Mouse (Mus musculus) cerebellum, adult 9-11 months (tissue): ENCODE results near the gene Prss34.

ENCODE experiments used
- DNase-seq: peaks from one replicate; pipeline ENCODE4 v3.0.0; 2022

Gene Prss34

GRCm38 (mm10) chr17:25298094-25298493 lies at the start of gene Prss34:
Gene Prss34 (plus strand): TSS chr17:25298394.
- no peak for DNase-seq

DNA sequence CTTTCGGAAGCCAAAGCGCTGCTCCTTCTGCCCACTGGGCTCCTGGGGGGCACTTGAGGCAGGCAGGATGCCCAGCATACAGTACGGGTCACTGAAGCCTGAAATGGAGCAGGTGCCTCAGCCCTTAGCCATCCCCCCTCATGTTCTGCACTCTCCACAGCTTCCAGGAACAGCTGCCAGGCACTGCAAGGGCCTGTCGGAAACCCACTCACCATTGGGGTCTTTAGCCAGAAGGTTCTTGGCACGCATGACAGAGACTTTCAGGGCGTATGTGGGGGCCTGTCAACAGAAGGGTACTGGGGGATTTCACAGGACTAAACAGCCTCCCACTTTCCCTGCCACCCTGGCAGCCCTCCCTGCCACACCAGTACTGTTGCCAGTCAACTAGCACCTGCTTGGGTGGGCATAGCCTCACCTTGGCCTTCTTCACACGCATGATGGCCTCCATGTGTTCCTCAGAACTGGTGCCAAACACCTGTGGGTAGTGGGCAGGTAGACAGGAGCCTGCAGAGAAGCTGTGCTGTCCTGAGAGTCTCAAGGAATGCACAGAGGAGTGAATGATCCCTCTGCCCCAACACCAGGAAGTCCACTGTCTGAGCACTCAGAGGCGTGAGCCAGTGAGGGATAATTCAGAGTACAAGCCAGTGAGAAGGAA lies 47.9 kb upstream of the Prss34 start:
- DNase-seq, result no peak

GRCm38 (mm10) chr17:25252643-25253042 lies 45.6 kb upstream of the Prss34 start:
- no peak for DNase-seq

GRCm38 (mm10) chr17:25253760-25254159 lies 44.4 kb upstream of the Prss34 start:
- DNase-seq, result no peak

DNA sequence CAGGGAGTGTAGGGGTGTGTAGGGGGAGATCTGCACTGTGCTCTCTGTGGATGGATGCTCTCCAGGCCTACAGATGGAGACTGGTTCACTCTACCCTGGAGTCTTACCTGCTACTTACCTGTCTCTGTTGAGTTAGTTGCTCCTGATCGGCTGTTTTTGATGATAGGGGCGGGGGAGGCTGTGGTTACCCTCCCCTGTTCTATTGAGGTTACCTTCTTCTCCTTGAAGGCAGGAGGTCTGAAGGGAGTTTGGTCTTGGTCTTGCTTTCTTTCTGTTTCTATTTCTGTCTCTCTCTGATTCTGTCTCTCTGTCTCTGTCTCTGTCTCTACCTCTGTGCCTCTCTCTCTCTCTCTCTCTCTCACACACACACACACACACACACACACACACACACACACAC lies 43.1 kb upstream of the Prss34 start:
- no peak for DNase-seq

DNA sequence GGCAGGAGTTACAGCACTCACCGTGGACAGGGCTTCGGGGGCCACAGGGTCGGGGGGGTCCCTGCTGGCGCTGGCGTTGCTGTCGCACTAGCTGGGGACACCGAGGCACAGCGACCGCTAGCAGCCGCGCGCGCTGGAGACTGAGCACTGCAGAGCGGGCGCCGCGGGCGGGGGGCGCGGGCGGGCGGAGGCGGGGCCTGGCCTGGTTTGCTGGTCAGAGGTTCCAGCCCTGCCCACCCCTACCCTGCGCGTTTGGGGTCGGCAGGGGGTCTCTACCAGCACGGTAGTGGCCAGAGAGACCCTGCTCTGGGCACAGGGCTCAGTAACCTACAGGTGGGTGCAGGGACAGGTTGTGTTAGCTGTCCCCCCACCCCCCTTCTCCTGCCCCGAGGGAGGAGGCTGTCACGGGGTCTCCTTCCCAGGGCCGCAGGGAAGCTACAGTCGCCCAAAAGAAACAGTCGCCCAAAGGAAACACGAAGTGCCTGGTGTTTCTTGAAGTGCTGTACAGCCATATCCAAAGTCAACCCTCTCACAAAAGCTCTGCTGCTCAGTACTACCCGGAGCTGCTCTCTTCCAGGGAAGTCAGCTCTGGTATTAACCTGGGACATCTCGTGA lies 41.9 kb upstream of the Prss34 start, which contains the start of gene Baiap3:
TSS of gene Baiap3 (minus strand) at position 225 of the 615 bp plus-strand sequence.
- DNase-seq, result no peak

- DNase-seq, result no peak
These were observed 40.4 kb upstream of the Prss34 start for GRCm38 (mm10) chr17:25257804-25258261.

GRCm38 (mm10) chr17:25264453-25264852 lies 33.7 kb upstream of the Prss34 start:
- DNase-seq, result peak; percentile 32

DNA sequence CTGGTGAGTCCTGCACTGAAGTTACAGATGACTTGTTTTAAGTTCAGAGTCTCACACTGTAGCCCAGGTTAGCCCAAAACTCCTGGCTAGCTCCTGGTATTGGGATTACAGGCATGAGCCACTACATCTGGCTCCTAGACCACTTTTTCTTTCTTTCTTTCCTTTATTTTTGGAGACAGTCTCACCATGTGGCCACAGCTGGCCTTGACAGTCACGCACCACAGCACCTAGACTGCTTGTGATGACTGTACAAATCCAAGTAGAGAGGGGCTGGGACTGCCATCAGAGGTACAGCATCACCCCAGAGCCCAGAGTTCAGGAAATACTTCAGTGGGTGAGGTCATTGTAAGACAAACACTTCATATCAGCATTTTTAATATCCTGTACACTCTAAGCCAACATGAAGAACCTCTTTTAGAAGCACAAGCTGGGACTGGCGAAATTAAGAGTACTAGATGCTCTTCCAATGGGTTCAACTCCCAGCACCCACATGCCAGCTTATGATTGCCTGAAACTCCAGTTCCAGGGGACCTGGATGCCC lies 27.3 kb upstream of the Prss34 start:
- no peak for DNase-seq

DNA sequence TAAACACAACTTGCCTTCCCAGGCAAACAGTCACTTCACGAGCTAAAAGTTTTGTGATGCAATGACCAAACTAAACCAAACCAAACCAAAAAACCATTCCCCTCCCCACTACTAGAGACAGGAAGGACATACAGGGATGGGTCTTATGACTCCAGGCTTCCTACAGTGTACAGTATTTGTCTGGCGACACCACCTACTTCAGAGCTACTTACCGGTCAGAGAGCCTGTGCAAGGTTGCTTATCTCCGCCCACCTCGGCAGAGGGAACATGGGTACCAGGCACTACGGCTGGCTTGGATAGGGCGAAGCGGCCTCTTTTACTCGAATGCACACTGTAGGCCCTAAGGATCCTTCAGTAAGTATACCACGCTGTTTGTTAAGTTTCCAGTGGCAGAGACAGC lies 25.9 kb upstream of the Prss34 start:
- DNase-seq, result no peak

- peak; percentile 92 for DNase-seq
These were observed 25.1 kb upstream of the Prss34 start for GRCm38 (mm10) chr17:25272951-25273705.

GRCm38 (mm10) chr17:25273706-25274501 lies 24.3 kb upstream of the Prss34 start:
- DNase-seq, result peak; percentile 95

DNA sequence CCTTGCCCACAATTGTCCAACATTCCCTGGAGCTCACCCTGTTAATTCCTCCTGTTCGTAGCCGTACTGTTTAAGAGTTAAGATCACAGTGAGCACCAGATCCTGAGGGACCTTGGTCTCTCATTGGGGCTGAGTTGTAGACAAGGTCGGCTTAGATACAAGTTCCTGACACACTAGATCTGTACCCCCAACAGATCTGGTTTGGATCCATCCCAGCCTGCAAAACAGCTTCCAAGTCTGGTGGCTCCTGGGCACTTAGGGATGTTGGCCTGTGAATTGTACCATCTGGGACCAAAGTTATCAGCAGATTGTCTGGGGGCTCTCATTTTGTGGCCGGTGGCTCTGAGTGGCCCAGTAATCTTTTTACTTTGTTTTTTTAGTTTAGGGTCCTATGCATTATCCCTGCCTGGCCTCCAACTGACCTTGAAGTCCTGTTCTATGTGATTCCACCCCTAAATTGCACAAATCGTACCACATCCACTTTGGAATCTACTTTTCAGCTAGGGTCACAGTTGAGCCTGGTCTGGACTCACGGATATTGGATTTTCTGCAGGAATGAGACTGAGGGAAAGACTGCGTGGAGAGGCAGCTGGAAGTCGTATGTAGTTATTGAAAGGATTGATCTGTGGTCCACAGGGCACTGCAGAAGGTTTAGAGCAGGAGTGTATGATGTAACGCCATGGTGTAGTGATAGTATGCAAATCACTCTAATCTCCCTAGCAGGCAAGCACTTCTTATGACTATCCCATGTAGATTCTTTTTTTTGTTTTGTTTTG lies 23.4 kb upstream of the Prss34 start, which contains the start of gene Ube2i:
TSS of gene Ube2i (minus strand) at position 52 of the 776 bp plus-strand sequence.
- no peak for DNase-seq

DNA sequence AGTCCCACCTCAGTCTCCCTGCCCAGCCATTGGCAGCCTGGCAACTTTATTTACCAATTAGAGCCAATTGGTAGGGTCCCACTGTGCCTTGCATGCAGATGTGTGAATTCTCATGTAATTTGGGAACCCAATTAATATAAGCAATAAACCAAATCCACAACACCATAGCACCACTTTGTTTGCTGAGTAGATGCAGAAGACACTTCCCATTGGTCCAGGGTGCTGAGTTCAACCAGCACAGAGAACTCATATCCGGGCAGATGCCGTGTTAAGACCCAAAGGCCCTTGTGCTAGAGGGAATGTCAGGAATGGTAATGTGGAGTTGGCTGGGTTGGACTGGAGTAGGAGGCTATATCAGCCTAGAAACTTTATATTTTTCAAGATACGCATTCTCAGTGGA lies 22.4 kb upstream of the Prss34 start:
- no peak for DNase-seq

- no peak for DNase-seq
These were observed 16.1 kb upstream of the Prss34 start for GRCm38 (mm10) chr17:25282133-25282532.

DNA sequence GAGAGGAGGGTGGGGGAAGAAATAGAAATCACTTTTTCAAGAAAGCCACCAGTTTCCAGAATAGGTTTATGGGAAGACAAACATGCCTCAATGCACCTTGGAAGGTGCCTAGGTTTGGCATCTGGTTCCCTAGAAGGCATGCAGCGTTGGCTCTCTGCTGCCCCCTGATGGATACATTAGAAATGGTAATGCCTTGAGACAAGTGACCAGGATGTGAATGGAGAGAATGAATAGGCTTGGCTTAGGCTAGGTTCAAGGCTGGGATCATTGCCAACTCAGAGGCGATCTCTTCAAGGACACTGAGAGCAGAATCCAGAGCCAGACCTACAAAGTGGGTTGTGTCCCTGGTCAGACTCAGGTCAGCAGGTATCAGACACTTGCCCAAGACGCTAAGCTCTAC lies 13.2 kb upstream of the Prss34 start:
- peak; percentile 82 for DNase-seq

GRCm38 (mm10) chr17:25288842-25289241 lies 9.4 kb upstream of the Prss34 start:
- DNase-seq, result no peak

DNA sequence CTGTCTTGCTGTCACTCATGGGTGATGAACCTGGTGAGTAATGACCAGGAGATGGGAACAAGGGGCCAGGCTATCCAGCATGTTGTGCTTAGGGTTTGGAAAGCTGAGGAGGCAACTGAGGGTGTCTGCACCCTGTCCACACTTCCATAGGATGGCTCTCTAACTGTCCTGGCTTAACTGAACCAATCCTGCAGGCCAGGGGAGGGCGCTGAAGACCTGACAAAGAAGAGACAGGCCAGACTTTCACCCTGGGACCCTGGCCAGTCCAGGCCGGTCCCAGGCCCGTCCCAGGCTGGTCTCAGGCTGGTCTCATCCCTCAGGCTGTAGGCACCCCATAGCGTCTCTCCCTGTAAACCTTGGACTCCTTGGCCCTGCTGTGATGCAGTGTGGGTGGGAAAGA lies 7.8 kb upstream of the Prss34 start:
- DNase-seq, result no peak

DNA sequence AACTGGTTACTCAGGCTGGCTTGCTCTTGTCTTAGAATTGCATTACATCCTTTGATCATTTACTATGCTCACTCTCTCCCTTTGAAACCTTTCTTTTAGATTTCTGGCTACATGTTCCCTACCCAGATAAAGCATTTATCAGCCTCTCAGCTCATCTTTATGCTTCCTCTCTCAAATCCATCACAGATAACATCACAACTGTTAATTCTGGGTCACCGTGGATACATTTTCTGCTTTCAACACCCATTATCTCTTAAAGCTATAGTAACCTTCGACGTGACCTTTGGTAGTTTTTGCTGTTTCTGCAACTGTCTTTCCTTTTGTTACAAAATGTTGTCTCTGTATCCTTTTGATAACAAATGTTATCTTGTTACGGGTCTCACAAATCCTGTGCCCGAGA lies 4.7 kb upstream of the Prss34 start:
- no peak for DNase-seq

DNA sequence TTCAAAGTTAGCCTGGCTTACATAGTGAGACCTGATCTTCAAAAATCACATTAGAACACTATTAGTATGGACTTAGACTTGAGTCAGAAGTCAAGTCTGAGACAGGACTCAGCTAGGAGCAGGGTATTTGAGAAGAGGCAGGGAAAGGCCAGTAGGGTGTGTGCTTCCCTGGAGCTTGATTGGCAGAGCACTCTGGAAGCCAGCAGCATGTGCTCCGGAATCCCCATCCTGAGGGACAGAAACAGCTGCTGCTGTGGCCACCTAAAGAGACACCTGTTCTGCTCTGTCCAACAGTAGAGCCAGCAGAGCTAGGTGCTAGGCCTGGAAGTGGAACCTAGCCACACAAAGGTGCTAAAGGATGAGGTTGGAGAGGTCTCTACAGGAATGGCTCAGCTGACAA lies 4.1 kb upstream of the Prss34 start:
- DNase-seq, result no peak

DNA sequence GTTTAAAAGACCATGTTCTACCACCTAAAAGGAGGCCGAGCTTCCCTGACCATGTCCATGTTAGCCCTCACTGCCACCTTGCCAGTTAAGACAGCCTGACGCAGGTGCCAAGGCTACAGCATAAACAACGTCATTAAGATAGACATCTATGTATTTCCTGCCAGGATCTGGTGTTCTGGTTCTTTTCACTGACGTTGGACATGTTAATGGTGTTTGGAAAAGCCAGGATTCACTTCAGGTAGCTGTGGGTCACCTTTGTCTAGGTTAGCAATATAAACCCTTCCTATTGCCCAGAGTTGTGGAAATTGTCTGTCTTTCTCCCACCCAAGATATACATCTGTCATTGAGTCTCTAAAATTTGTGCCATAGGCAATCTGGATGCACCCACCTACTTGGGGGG lies 10.2 kb downstream of the Prss34 start, which contains the start of gene Prss28:
TSS of gene Prss28 (plus strand) at position 301 of the 400 bp plus-strand sequence.
- no peak for DNase-seq

GRCm38 (mm10) chr17:25318354-25318753 lies 20.2 kb downstream of the Prss34 start, which contains the start of gene Prss29:
Gene Prss29 (plus strand): TSS chr17:25318654.
- no peak for DNase-seq
